Mouse (Mus musculus) megakaryocyte-erythroid progenitor cell, adult 5-6 weeks (primary cell): ENCODE results near the gene 4930451I11Rik. TPM values are rescaled to one million over a fixed set of nuclear protein-coding genes. Genes with fewer than 3 reads are reported as not detected.

Experiments
- ATAC-seq: replicated peaks from 2 replicates; pipeline ENCODE4 v1.8.0; 2016; ENCODE audit warnings: mild to moderate bottlenecking, inconsistent platforms; ENCODE audit not compliant: severe bottlenecking, poor library complexity, low FRiP score, low TSS enrichment
- total RNA-seq, 2 experiments: library from RNA; stranded (forward) in 1 of 2; stranded (reverse) in 1 of 2; fragments of 200-1000, 215-1000 nt in 1 of 2; fragments of >200 nt in 1 of 2; fragmentation: Nextera tagmentation in 1 of 2; gene quantifications; 2 replicates each; pipeline ENCODE4 v1.2.3; 2014 to 2017

The 4930451I11Rik gene
- total RNA-seq, 2 experiments from 2014 or later, result not detected

DNA sequence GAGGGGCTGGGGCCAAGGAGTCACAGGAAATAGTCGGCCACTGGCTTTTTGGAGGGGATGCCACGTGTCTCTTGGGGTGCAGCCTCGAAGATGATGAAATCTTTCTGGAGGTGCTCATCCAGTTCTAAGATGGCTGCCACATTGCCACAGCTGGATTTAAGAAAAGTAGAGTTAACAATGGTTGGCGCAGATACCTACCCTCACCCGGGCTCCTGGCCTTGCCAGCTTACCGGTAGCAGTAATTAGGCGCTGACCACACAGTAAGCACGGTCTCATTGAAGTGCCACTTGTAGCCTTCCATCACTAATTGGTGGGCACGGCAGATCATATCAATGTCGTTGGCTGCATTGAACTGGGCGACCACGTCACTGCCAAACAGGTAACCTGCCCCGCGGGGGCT lies 45.3 kb downstream of the 4930451I11Rik start:
- no peak for ATAC-seq

DNA sequence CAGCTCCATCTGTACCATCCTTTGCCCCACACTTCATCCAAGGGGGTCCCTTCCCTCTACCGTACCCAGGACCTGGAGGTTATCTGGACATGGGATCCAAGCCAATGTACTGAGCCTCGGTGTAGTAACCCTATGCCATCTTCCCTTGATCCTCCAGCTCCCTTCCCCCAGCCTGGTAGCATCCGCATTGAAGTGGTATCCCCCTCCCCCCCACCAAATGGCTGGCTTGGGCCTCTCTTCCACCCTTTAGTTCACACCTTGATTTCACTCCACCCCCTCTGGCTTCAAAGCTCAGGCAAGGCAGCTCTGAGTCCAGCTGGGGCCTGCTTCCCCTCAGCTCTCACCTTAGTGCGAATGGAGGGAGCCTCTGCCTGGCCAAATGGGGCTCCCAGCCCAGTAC lies 46.4 kb downstream of the 4930451I11Rik start:
- ATAC-seq, result no peak

DNA sequence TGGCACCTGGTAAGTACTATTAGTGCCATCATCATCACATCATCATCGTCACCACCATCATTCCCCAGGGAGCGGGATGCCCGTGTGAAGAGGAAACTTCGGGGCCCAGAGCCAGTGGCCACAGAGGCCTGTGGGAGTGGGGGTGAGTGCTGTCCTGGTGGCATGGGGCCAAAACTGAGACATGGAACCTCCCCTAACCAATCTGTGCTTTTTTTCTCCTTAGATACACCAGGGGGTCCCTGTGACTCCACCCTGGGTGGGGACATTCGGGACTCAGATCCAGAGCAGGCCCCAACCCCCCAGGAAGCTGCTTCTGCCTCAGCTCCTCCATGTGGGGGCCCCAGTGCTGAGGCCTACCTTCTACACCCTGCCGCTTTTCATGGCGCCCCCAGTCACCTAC lies 47.0 kb downstream of the 4930451I11Rik start:
- no peak for ATAC-seq

DNA sequence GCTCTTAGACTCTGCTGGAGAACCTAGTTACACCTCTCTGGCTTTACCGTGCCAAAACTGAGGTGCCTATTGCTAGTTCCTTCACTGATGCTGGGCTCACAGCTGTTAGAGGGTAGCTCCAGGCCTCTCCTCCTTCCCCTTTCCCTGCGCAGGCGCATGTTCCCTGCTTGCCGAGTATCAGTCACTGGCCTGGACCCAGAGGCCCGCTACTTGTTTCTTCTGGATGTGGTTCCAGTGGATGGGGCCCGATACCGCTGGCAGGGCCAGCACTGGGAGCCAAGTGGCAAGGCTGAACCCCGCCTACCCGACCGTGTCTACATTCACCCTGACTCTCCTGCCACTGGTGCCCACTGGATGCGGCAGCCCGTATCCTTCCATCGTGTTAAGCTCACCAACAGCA lies 48.7 kb downstream of the 4930451I11Rik start:
- ATAC-seq, result no peak

DNA sequence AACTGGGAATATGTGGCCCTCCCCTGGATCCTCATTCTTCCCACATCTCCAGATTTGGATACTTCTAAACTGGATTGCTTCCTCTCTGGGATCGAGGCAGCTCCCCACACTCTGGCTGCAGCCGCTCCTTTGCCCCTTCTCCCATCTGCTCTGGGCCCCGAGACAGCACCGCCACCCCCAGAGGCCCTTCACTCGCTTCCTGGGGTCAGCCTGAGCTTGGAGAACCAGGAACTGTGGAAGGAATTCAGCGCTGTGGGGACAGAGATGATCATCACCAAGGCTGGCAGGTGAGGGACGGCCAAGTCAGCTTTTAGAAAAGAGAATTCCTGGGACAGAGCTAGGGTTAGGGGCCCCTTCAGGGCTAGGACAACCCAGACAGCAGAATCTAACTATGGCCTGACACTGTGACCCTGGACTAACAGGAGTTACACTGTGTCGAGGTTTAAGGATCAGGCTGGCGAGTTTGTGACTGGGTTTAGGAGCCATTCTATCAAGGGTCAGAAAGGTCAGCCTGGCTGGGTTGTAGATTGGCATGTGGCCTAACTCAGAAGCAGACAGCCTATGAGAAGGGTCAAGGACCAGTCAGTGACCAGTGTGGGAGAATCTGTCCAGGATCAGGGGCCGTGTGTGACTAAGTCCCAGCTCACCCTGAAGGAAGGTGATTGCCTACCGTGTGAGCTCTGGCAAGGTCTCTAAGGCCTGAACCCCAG lies 49.6 kb downstream of the 4930451I11Rik start:
- ATAC-seq, result no peak

DNA sequence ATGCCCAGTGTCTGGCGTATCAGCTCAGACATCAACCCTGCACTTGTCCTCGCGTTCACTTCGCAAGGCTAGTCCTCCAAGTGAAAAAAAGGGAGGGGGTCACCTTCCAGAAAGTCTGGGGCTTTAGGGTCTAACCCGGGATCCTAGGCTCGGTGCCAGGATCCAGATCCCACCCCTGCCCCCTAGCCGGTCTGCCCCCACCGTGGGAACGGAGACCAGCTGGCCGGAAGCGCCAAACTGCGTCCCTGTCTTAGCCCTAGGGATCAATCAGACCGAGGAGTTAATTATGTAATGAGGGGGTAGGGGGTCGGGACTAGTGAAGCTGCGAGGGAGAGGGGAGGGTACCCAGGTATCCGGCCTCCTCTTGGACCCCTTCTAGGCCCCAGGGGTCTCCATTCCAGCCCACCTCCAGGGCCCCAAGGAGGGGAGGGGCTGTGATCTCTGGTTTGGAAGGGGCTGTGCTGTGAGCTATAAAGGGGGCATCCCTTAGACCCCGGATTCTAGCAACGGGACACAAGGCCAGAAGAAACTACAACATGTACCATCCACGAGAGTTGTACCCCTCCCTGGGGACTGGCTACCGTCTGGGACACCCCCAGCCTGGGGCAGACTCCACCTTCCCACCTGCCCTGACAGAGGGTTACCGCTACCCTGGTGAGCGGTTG lies 50.3 kb downstream of the 4930451I11Rik start, which contains the start of gene Tbx6:
TSS of gene Tbx6 (plus strand) at position 513 of the 665 bp plus-strand sequence.
- no peak for ATAC-seq

Other genes with a start within 250 kb of the 4930451I11Rik start
Only the 30 nearest of the 32 such genes appear.
- not detected in 2 replicates for gene Il27, start 236.7 kb downstream of the 4930451I11Rik start, total RNA-seq (2014; fragmentation: Nextera tagmentation)
- not detected in 2 replicates for gene Il27, start 236.7 kb downstream of the 4930451I11Rik start, total RNA-seq (2017)
- gene Nupr1, start 200.8 kb downstream of the 4930451I11Rik start, total RNA-seq (2014; fragmentation: Nextera tagmentation), result 6.3 TPM in 1 of 2 replicates, not detected in the other
- 2.7 and 9.9 TPM in 2 replicates for gene Nupr1, start 200.8 kb downstream of the 4930451I11Rik start, total RNA-seq (2017)
- gene Sgf29, start 182.3 kb downstream of the 4930451I11Rik start, total RNA-seq (2014; fragmentation: Nextera tagmentation), result 100 and 125 TPM in 2 replicates
- gene Sgf29, start 182.3 kb downstream of the 4930451I11Rik start, total RNA-seq (2017), result 37.4 and 51.0 TPM in 2 replicates
- not detected in 2 replicates for gene Sult1a1, start 155.2 kb downstream of the 4930451I11Rik start, total RNA-seq (2014; fragmentation: Nextera tagmentation)
- not detected in 2 replicates for gene Sult1a1, start 155.2 kb downstream of the 4930451I11Rik start, total RNA-seq (2017)
- 212 and 218 TPM in 2 replicates for gene Bola2, start 136.2 kb downstream of the 4930451I11Rik start, total RNA-seq (2014; fragmentation: Nextera tagmentation)
- 107 and 179 TPM in 2 replicates for gene Bola2, start 136.2 kb downstream of the 4930451I11Rik start, total RNA-seq (2017)
- gene Slx1b, start 135.9 kb downstream of the 4930451I11Rik start, total RNA-seq (2014; fragmentation: Nextera tagmentation), result 3.7 and 9.3 TPM in 2 replicates
- gene Slx1b, start 135.9 kb downstream of the 4930451I11Rik start, total RNA-seq (2017), result 2.9 and 3.0 TPM in 2 replicates
- gene Coro1a, start 123.9 kb downstream of the 4930451I11Rik start, total RNA-seq (2014; fragmentation: Nextera tagmentation), result 31.8 and 35.5 TPM in 2 replicates
- 40.7 and 41.2 TPM in 2 replicates for gene Coro1a, start 123.9 kb downstream of the 4930451I11Rik start, total RNA-seq (2017)
- gene Mapk3, start 72.0 kb downstream of the 4930451I11Rik start, total RNA-seq (2014; fragmentation: Nextera tagmentation), result 41.0 and 45.1 TPM in 2 replicates
- gene Mapk3, start 72.0 kb downstream of the 4930451I11Rik start, total RNA-seq (2017), result 17.5 and 20.1 TPM in 2 replicates
- 0.26 and 2.5 TPM in 2 replicates for gene Gdpd3, start 65.3 kb downstream of the 4930451I11Rik start, total RNA-seq (2014; fragmentation: Nextera tagmentation)
- 0.09 TPM in 1 of 2 replicates, not detected in the other for gene Gdpd3, start 65.3 kb downstream of the 4930451I11Rik start, total RNA-seq (2017)
- gene Ypel3, start 54.7 kb downstream of the 4930451I11Rik start, total RNA-seq (2014; fragmentation: Nextera tagmentation), result 26.6 and 40.6 TPM in 2 replicates
- gene Ypel3, start 54.7 kb downstream of the 4930451I11Rik start, total RNA-seq (2017), result 20.2 and 22.6 TPM in 2 replicates
- 0.69 and 3.1 TPM in 2 replicates for gene Tbx6, start 50.2 kb downstream of the 4930451I11Rik start, total RNA-seq (2014; fragmentation: Nextera tagmentation)
- gene Tbx6, start 50.2 kb downstream of the 4930451I11Rik start, total RNA-seq (2017), result not detected in 2 replicates
- 176 and 189 TPM in 2 replicates for gene Ppp4c, start 39.1 kb downstream of the 4930451I11Rik start, total RNA-seq (2014; fragmentation: Nextera tagmentation)
- gene Ppp4c, start 39.1 kb downstream of the 4930451I11Rik start, total RNA-seq (2017), result 104 and 127 TPM in 2 replicates
- 0.61 TPM in 1 of 2 replicates, not detected in the other for gene Fam57b, start 34.0 kb downstream of the 4930451I11Rik start, total RNA-seq (2014; fragmentation: Nextera tagmentation)
- 0.42 TPM in 1 of 2 replicates, not detected in the other for gene Fam57b, start 34.0 kb downstream of the 4930451I11Rik start, total RNA-seq (2017)
- not detected in 2 replicates for gene Doc2a, start 15.8 kb upstream of the 4930451I11Rik start, total RNA-seq (2014; fragmentation: Nextera tagmentation)
- gene Doc2a, start 15.8 kb upstream of the 4930451I11Rik start, total RNA-seq (2017), result not detected in 2 replicates
- 51.6 and 123 TPM in 2 replicates for gene Hirip3, start 30.3 kb upstream of the 4930451I11Rik start, total RNA-seq (2014; fragmentation: Nextera tagmentation)
- 327 and 333 TPM in 2 replicates for gene Hirip3, start 30.3 kb upstream of the 4930451I11Rik start, total RNA-seq (2017)
- gene Ino80e, start 30.7 kb upstream of the 4930451I11Rik start, total RNA-seq (2014; fragmentation: Nextera tagmentation), result 124 and 132 TPM in 2 replicates
- 29.4 and 45.6 TPM in 2 replicates for gene Ino80e, start 30.7 kb upstream of the 4930451I11Rik start, total RNA-seq (2017)
- 36.1 and 44.2 TPM in 2 replicates for gene Taok2, start 53.1 kb upstream of the 4930451I11Rik start, total RNA-seq (2014; fragmentation: Nextera tagmentation)
- gene Taok2, start 53.1 kb upstream of the 4930451I11Rik start, total RNA-seq (2017), result 22.1 and 25.1 TPM in 2 replicates
- gene Tmem219, start 91.3 kb upstream of the 4930451I11Rik start, total RNA-seq (2014; fragmentation: Nextera tagmentation), result 22.0 and 27.2 TPM in 2 replicates
- gene Tmem219, start 91.3 kb upstream of the 4930451I11Rik start, total RNA-seq (2017), result 9.2 and 17.9 TPM in 2 replicates
- 14.0 and 18.6 TPM in 2 replicates for gene Kctd13, start 97.2 kb upstream of the 4930451I11Rik start, total RNA-seq (2014; fragmentation: Nextera tagmentation)
- 9.0 and 22.1 TPM in 2 replicates for gene Kctd13, start 97.2 kb upstream of the 4930451I11Rik start, total RNA-seq (2017)
- gene Asphd1, start 117.9 kb upstream of the 4930451I11Rik start, total RNA-seq (2014; fragmentation: Nextera tagmentation), result not detected in 2 replicates
- not detected in 2 replicates for gene Asphd1, start 117.9 kb upstream of the 4930451I11Rik start, total RNA-seq (2017)
- gene Sez6l2, start 118.9 kb upstream of the 4930451I11Rik start, total RNA-seq (2014; fragmentation: Nextera tagmentation), result 3.2 and 4.4 TPM in 2 replicates
- 0.76 TPM in 1 of 2 replicates, not detected in the other for gene Sez6l2, start 118.9 kb upstream of the 4930451I11Rik start, total RNA-seq (2017)
- 61.3 and 70.2 TPM in 2 replicates for gene Cdipt, start 144.3 kb upstream of the 4930451I11Rik start, total RNA-seq (2014; fragmentation: Nextera tagmentation)
- 31.8 and 49.8 TPM in 2 replicates for gene Cdipt, start 144.3 kb upstream of the 4930451I11Rik start, total RNA-seq (2017)
- not detected in 2 replicates for gene Cdiptos, start 144.5 kb upstream of the 4930451I11Rik start, total RNA-seq (2014; fragmentation: Nextera tagmentation)
- gene Cdiptos, start 144.5 kb upstream of the 4930451I11Rik start, total RNA-seq (2017), result 0.23 TPM in 1 of 2 replicates, not detected in the other
- 5.6 and 7.9 TPM in 2 replicates for gene Mvp, start 183.0 kb upstream of the 4930451I11Rik start, total RNA-seq (2014; fragmentation: Nextera tagmentation)
- gene Mvp, start 183.0 kb upstream of the 4930451I11Rik start, total RNA-seq (2017), result 13.5 and 19.7 TPM in 2 replicates
- 0.66 TPM in 1 of 2 replicates, not detected in the other for gene Pagr1b, start 184.8 kb upstream of the 4930451I11Rik start, total RNA-seq (2014; fragmentation: Nextera tagmentation)
- gene Pagr1b, start 184.8 kb upstream of the 4930451I11Rik start, total RNA-seq (2017), result 4.5 and 8.7 TPM in 2 replicates
- gene Pagr1a, start 185.7 kb upstream of the 4930451I11Rik start, total RNA-seq (2014; fragmentation: Nextera tagmentation), result 62.5 and 66.9 TPM in 2 replicates
- gene Pagr1a, start 185.7 kb upstream of the 4930451I11Rik start, total RNA-seq (2017), result 24.5 TPM in 1 of 2 replicates, not detected in the other
- 0.47 and 3.3 TPM in 2 replicates for gene Gm42742, start 189.5 kb upstream of the 4930451I11Rik start, total RNA-seq (2014; fragmentation: Nextera tagmentation)
- 22.6 TPM in 1 of 2 replicates, not detected in the other for gene Gm42742, start 189.5 kb upstream of the 4930451I11Rik start, total RNA-seq (2017)
- 0.74 and 2.0 TPM in 2 replicates for gene Prrt2, start 189.6 kb upstream of the 4930451I11Rik start, total RNA-seq (2014; fragmentation: Nextera tagmentation)
- 0.80 and 2.3 TPM in 2 replicates for gene Prrt2, start 189.6 kb upstream of the 4930451I11Rik start, total RNA-seq (2017)
- 256 and 270 TPM in 2 replicates for gene Maz, start 195.4 kb upstream of the 4930451I11Rik start, total RNA-seq (2014; fragmentation: Nextera tagmentation)
- gene Maz, start 195.4 kb upstream of the 4930451I11Rik start, total RNA-seq (2017), result 54.2 and 70.0 TPM in 2 replicates
- gene Kif22, start 210.8 kb upstream of the 4930451I11Rik start, total RNA-seq (2014; fragmentation: Nextera tagmentation), result 68.1 and 120 TPM in 2 replicates
- 56.1 and 67.7 TPM in 2 replicates for gene Kif22, start 210.8 kb upstream of the 4930451I11Rik start, total RNA-seq (2017)